Mouse (Mus musculus) E14TG2a.4 (cell line): Measurements from ENCODE around the gene Astn1.

Experiments used
- CTCF ChIP-seq: conservative IDR thresholded peaks from 2 replicates; pipeline ENCODE4 v1.5.1; 2014; ENCODE audit warnings: low read length
- NANOG ChIP-seq: IDR thresholded peaks from 2 replicates; pipeline ENCODE4 v1.6.1; 2014; ENCODE audit warnings: borderline replicate concordance, low read length, mixed read lengths
- POU5F1 ChIP-seq: IDR thresholded peaks from 2 replicates; pipeline ENCODE4 v1.6.1; 2014; ENCODE audit warnings: low read length, borderline replicate concordance

GRCm38 (mm10) chr1:158382277-158382676 is 20.2 kb downstream of the Astn1 start:
- no peak for TF ChIP-seq CTCF
- TF ChIP-seq NANOG, result no peak
- TF ChIP-seq POU5F1, result no peak
